ENCODE assay signal across 11 mouse cellular contexts in genomic region chr2:33592931-33593555, GRCm38 (mm10). TPM values are rescaled to one million over a fixed set of nuclear protein-coding genes. Genes with fewer than 3 reads are reported as not detected.
DNase-seq lines count a peak whose midpoint lies in the region; ATAC-seq lines count a peak whose summit lies in the region.
"Had no signal": no experiment of that assay in that cellular context is flagged by ENCODE, and none has a peak within 500 bp of the region (broad histone marks: within the 10 kb centered on the region; RNA-seq: fewer than 3 reads in every experiment).

No protein-coding gene starts in this region.

- no peaks in the 10 kb centered on the region for H3K9me3 ChIP-seq in kidney, embryonic 14.5 days (ENCODE audit: control insufficient read depth, low read length)

- ATAC-seq in kidney, embryonic 14.5 days (ENCODE audit: low FRiP score, low TSS enrichment) = peak; percentile 65

- no peaks in the 10 kb centered on the region for H3K36me3 ChIP-seq in kidney, embryonic 14.5 days (ENCODE audit: control insufficient read depth, insufficient read depth, low read length)

- no peak overlapping the region for H3K27ac ChIP-seq in kidney, embryonic 14.5 days (ENCODE audit: low read depth, low read length)

- WGBS in kidney, embryonic 14.5 days = 9% methylated on average over 12 of the region's 12 CpGs

- H3K4me2 ChIP-seq in kidney, embryonic 14.5 days (replicated peaks; ENCODE audit: low read depth, low read length) = no peak overlapping the region

- H3K9ac ChIP-seq in kidney, embryonic 14.5 days (ENCODE audit: low read depth, low read length) = peak overlapping the region; percentile 32; the same call in 1 of the 2 replicates

- H3K4me1 ChIP-seq in kidney, embryonic 14.5 days (ENCODE audit: control insufficient read depth, insufficient read depth, low read length) = peaks cover 30% of the 10 kb centered on the region

- H3K27me3 ChIP-seq in kidney, embryonic 14.5 days (ENCODE audit: control insufficient read depth, insufficient read depth, low read length) = no peaks in the 10 kb centered on the region

- no peak for DNase-seq in kidney, postnatal 25 days
- peak; percentile 35 for DNase-seq in heart, adult 9 months (ENCODE audit: low spot score in 2 of 2)
- DNase-seq in left cerebral cortex, postnatal 10 days (ENCODE audit: extremely low spot score in 1 of 2, low spot score in 2 of 2) = peak; percentile 36 to 67
- DNase-seq in right cerebral cortex, adult 2 months (ENCODE audit: low spot score in 2 of 2) = peak; percentile 34 to 39
- no peak for DNase-seq in B cell, adult 2 months
- no peak for DNase-seq in kidney, postnatal 36 days
- DNase-seq in cerebellum, adult 9-10 months = no peak
- DNase-seq: cerebellum, adult 8-10 months had no signal

- intact Hi-C loops in left cerebral cortex, postnatal 10 days (cut with DNase I) = no loop called here

- H3K4me3 ChIP-seq in kidney, embryonic 14.5 days (ENCODE audit: low read length) = no peak overlapping the region

RNA-seq across cellular contexts. Expression of gene Lmx1b, which starts 47.3 kb away (rescaled TPM):
- polyA plus RNA-seq in kidney, embryonic 14.5 days (2014; fragmentation: Nextera tagmentation; extraction: Ambion mirVana) = 1.9 and 2.2 TPM in 2 replicates
- under 1 TPM; 0.30 to 0.32 TPM for total RNA-seq in left cerebral cortex, postnatal 10 days (2021)
- total RNA-seq: neutrophil, adult 5-6 weeks had no signal
- polyA plus RNA-seq: C2C12 had no signal

Comparison
In these comparisons a context has a peak if more than half of its experiments do, and no peak if none do; other contexts are left out.
1. DNase-seq: peak in heart, adult 9 months (2 of 2), left cerebral cortex, postnatal 10 days (2 of 2) and right cerebral cortex, adult 2 months (2 of 2); none in kidney, postnatal 25 days (0 of 2), B cell, adult 2 months (0 of 2), kidney, postnatal 36 days (0 of 2) and cerebellum, adult 9-10 months (single experiment).